Mouse (Mus musculus) R1 (cell line): Measurements from ENCODE around the gene Rfx1.
A peak's percentile ranks its signal among the peaks of the same experiment; 100 is the strongest.

Source experiments
- DNase-seq: peaks from one replicate; pipeline ENCODE4 v3.0.0-alpha.2; 2018; ENCODE audit warnings: low read depth, low spot score

Gene Rfx1

DNA sequence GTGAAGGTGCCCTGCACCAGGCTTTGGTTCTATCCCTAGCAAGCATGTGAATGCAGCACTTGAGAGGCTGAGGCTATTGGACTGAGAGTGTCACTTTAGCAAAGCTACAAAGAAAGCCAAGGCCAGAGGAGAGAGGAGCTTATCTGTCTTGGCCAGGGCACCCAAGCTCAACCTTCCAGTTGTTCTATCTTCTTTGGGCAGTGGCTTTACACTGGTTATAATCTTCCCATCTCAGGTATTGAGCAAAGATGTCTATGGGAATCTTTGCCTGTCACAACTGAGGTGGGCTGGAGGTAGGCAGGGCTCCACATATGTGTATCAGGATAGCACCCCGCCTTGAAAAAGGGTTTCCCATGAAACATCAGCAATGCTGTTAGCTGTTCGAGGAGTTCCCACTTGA is 6.4 kb upstream of the Rfx1 start:
- DNase-seq, result no peak

DNA sequence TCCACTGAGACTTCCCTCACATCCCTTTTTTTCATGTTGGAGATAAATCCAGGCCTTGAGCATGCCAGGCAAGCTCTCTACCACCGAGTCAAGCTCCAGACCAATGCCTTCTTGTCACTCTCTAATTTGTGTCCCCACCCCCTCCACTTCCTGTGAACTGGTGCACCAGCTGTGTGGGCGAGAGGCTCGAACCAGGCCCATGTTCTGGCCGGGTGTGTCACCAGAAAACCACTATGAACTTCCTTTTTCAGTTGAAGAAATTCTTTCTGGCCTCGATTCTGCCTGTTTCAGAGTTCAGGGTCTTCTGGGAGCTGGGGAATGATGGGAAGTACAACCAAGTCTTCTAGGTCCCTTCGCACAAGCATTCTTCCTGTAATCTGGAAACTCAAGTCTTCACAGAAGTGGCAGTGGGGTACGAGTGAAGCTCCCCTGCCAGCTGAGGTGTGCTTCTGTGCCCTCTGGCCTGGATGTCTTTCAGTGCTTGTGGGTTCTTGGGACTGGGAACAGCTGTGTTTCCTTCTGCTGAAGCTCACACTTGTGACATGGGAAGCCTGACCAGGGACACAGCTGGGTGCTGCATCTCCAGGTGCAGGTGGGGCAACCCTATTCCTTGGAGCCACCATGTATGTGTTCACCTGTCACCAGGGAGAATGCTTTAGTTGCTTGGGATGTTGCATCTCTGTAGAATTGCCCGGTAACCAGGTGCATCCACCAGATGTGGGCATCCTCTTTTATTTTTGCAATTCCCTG is 2.6 kb upstream of the Rfx1 start:
- DNase-seq, result no peak

DNA sequence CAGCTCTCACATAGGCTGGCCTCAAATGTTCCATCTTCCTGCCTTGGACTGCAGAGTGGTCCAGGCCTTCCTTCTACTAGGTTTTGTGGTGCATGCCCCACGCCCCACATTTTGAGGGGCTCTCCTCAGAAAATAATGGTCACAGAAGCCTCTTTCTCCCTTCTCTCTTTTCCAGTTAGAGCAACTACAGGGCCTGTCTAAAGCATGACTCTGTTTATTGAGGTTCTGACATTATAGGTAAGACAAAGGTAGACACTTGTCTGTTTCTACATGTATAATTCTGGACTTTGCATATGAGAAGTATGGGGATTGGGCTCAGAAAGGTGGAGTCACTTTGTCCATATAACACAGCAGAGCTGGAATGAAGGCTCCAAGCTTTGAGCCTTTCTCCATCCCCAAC is 1.6 kb upstream of the Rfx1 start, which contains the start of gene Gm10643:
TSS of gene Gm10643 (minus strand) at position 101 of the 400 bp plus-strand sequence.
- DNase-seq, result no peak

DNA sequence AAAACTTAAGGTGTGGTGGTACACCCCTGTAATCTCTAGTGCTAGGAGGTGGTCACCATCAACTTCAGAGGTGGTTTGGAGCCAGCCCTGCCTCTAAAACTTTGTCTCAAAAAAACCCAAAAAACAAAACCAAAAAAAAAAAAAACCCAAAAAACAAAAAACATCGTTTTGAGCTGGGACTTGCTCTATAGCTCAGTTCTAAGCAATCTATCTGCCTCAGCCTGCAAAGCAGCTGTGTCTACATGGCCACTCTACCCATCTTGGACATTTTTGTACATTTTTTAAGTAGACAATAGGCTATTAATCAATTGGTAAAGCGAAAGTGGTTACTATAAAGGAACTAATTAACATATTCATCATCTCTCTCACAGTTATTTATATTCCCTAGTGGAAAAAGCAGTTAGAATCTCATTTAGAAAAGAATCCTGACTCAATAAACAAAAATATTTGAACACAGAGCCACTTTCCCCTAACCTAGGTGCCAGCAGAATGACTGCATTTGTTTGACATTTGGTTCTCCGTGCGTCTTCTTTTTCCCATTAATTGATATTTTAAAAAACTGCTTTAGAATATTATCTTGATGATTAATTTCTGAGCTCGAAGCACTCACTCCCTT is 1.1 kb upstream of the Rfx1 start:
- DNase-seq, result no peak

DNA sequence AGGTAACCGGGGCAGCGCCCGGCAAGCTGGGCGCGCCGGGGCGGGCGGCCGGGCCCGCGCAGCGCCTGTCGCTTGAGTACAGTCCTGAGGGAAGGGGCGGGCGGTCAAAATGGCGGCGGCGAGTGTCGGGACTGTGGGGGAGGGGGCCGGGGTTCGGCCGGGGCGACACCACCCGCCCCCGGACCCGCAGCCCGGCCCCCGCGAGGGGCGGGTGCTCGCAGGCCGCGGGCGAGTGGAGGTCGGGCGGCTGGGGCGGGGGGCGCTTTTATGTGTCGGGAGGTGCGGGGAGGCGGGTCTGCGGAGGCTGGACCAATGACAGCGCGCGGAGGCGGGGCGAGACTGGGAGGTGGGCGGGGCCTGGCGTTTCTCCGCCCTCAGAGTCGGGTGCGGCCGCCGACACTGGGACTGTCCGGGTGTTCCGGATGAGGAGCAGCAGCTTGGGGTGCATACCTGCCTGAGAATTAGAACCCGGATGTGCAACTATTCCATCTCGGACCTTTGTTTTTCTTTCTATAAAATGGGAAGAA is 476 bp downstream of the Rfx1 start:
- DNase-seq, result peak; percentile 90

DNA sequence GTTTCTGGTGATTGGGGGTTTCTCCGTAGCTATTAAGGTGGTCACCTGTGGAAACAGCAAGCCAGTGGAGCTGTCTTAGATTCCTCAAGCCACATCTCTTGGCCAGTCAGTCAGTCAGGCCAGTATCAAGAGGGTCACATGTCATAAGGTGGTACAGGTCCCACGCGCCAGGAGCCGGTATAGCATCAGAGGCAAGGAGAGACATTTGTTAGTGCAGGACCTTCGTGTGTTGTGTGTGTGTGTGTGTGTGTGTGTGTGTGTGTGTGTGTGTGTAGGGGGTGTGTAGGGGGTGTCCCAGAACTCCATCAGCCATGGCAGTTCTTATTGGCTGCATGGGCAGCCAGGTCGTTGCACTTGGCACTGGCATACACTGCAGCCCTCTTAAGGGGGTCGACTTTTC is 1.3 kb downstream of the Rfx1 start:
- DNase-seq, result no peak

DNA sequence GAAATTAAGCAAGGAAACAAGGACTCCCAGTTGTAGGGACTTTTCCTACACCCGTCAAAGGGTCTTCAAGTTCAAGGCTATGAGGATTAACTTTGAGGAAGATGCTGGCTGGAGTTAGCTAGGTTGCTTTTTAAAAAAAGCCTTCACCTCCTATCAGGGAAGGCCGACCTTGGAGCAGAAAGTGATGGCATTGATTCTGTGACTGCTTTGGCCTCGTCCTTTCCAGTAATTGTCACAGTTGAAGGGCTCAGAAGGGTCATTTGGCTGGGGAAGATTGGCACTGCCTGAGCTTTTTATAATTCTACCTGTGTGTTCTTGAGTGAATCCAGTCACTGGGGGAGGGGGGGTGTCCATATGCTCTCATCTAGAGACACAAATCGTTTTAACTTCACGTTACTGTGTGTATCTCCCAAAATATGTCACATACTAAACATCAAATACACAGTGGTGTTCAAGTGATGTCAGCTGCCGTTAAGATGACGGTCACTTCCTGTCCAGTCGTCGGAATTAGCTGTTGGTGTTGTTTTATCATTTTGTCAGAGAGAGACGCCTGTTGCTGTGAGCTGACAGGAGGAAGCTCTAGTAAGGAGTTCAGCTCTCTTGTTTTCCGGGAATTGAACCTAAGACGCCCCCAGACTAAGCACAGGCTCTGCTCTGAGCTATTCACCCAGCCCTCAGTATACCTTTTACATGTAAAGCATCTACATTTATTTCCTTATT is 1.8 kb downstream of the Rfx1 start:
- no peak for DNase-seq

DNA sequence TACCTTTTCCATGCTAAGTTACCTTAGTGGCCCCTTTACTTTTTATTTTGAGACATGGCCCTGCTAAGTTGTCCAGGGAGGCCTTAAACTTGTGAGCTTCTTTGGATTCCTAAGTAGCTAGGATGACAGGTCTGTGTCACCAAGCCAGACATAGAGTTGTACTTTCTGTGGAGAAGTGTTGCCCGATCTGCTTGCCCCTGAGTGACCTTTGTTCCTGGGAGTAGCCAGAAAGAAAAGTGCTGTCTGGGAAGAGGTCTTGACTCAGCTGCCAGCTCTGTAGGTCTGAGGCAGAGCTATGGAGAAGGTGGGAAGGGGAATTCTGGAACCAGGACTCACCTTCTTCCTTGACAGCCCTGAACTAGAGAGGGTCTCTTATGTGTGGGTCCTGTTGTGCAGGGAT is 2.5 kb downstream of the Rfx1 start:
- no peak for DNase-seq

DNA sequence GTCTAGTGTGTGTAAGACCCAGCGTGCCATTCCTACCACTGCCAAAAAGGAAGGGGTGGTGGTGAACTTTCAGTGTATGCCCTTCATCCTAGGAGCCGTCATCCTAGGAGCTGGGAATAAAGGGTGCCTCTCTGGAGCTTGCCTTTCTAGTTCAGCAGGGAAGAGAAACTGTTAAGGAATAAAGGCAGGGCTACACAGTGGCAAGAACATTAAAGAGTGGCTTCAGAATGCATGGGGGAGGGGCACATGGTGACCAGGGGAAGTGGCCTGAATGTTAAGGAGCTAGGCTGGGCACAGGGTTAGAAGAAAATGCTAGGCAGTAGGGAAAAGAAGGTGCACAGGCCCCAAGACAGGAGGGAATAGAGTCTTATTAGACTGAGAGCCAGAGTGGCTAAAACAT is 3.1 kb downstream of the Rfx1 start:
- no peak for DNase-seq

DNA sequence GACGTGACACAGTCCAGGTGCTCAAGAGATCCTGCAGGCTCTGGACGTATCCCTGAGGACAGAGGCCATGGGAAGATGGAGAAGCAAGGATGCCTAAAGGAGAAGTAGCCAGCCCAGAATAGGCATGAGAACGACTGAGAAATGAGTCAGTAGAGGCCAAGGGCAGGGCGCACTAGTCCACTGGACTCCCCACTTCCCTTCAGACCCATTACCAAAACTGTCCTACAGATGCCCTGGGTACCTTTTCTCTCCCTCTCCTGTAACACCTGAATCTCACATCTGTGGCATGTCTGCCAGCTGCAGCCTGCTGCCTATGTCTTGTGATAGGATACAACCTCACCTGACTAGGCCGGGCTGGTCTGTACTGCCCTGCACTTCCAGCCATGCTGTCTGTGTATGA is 3.6 kb downstream of the Rfx1 start:
- DNase-seq, result no peak

DNA sequence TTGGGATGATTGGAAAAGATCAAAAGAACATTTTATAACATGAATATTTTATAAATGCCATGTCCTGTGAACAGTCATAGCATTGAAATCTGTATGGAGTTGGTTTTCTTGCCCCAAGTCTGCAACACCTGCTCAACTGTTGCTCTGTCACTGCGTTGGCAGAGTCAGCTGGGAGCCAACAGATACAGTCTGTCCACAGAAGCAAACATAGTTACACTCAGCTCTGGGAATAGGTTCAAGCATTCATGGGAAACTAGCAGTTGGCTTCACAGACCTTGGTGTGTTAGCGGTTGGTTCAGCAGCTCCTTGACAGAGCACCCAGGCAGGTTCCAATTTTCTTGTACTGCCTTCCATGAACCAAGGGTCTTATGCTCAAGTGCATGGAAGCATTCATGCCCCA is 4.0 kb downstream of the Rfx1 start:
- DNase-seq, result no peak

DNA sequence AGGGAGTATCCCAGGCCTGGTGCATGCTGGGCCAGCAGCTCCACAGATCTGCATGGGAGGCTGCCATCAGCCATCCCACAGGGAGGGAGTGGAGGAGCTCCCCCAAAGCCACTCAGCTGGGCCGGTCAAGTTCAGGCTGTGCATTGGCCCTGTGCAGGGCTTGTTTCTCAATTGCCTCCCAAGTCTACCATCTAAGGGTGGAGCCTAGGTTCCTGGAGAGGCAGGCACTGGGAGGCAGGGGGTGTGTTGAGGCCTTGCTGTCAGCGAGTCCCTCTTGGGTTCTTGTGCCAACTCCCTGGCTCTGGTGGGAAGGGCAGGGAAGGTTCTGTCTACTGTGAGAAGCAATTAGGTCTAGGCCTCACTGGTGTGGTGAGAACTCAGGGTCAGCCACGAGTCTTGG is 5.3 kb downstream of the Rfx1 start:
- DNase-seq, result no peak

DNA sequence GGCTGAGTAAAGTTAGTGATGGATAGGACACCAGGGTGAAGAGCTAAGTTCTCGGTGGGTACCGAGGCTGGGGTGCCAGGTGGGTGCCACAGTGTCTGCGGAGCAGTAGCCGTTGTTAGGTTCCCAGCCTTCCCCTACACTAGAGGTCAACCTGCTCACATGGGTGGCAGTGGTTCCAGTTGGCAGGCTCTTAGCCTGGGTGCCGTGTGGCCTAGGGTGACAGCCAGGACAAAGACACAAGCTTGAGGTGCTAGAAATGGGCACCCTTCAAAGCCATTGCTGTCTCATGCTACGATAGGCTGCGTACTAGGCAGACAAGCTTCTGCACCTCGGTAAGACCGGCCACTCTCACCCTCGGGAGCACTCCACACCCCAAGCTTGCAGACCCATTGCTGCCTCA is 5.7 kb downstream of the Rfx1 start:
- no peak for DNase-seq

DNA sequence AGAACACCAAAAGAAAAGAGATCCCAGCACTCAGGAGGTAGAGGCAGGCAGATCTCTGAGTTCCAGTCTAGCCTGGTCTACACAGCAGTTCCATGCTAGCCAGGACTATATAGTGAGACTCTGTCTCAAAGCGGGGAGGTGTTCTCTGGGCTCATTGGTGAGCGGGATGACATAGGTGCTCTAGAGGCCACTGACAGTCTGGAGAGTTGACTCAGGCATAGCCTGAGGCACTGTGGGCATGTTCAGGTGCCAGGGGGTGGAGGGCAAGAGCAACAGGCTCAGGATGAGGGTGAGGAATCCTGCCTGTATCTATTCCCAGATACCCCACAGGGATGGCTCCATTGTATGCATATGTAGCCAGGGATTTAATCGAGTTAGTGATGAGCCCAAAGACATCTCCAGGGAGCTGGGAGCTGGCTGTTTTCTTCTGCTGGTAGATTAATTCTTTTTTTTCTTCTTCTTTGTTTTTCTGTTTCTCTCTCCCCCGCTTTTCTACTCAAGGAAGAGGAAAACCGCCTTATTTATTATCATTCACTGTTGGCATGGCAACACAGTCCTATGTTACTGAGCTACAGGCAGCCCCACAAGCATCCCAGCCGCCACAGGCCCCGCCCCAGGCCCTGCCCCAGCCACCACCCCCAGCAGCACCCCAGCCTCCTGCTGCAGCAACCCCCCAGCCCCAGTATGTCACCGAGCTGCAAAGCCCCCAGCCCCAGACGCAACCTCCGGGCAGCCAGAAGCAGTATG is 6.8 kb downstream of the Rfx1 start:
- DNase-seq, result no peak

DNA sequence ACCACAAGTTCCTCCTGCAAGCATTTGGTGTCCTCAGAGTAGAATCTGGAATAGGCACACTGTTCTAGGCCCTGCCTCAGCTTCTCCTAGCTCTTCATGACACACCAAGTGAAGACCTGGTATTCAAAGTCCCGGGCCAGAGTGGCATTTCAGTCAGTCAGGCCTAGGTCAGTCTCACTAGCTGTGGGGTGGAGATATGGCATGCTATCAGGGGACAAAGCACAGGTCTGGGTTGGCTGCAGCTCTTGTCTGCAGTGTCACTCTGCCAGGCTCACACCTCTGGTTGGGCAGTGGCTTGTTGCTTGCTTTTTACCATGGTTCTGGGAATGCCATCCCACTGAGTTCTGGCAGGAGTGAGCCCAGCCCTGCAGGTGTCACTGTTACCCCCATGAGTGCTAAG is 9.8 kb downstream of the Rfx1 start:
- no peak for DNase-seq

DNA sequence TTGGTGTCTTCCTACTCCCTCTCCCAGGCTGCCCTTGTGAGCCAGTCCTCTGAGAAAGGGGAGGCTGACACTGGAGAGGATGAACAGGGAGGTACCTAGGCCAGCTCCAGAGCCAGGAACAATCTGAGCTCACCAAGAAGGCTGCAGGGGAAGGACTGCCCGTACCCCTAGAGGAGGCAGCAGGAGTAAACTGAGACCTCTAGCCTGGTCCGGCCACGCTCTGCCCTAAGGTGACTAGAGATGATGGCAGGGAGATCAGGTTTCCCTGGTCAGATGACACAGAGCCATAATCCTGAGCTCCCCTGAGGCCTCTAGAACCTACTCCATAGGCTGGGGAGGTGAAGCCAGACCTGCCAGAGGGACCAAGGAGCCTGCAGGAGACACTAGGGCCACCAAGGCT is 10.2 kb downstream of the Rfx1 start:
- no peak for DNase-seq

DNA sequence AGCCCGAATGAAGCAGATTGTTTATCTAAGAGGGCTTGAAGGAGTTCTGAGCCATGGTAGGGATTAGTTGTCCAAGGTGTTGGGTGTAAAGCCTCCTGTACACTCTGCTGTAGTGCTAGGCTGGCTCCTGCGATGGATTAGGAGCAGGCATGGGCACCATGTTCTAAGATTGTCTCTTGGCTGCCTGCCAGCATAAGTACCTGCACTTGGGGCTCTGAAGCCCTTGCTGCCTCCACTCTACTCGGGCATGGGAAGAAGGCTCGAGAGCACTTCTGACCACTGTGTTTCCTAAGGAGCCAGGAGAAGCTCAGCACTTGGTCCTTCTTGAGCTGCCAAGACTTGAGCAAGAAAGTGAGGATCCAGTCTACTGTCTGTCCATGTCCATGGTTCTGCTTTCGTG is 12.6 kb downstream of the Rfx1 start:
- no peak for DNase-seq

DNA sequence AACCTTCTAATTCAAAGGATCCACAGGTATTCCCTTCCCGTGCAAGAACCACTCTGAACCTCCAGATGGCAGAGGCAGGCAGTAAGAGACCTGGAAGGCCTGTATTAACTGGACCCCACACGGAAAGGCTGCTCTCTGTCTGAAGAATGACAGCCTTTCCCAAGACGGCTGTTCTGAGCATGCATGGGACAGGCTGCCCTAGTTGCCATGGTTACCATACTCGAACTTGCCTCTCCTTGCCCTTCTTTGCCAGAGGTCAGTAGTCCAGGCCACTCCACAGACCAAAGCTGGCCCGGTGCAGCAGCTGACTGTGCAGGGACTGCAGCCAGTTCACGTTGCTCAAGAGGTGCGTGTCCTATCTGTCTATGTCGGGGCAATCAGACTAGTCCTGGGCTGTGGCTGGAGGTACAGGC is 17.2 kb downstream of the Rfx1 start:
- DNase-seq, result peak; percentile 78

DNA sequence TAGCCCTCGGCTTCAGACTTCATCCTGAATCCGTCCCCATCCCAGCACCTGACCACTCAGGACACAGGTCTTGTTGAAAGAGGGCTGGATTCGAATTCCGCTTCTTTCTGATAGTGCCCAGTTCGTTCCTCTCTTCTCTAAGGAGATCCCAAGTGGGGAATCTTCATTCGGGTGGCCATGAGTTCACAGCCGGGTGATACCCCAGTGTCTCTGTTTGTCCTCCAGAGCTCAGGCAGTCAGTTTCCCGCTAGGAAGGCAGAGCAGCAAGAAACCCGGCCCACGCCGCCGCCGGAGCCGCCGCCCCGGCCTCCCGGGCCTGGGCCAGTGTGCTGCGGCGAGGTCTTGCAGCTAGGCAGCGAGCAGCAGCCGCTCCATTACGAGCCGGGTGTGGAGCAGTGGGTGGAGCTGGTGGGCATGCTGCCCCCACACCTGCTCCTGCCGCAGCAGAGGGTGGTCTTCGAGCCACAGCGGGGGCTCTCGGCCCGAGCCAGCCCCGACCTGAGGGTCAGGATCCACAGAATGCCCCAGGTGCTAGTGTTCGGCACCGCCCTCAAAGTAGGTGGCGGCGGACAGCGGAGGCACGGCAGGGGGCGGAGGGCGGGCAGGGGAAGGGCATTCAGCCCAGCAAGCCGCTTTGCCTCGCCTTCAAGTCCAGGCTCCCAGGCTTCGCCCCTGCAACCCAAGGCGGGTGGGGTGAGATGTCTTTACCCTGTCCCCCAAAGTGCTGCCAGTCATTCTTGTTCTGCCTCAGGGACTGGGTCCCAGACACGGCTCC is 17.9 kb downstream of the Rfx1 start:
- peak; percentile 42 for DNase-seq

DNA sequence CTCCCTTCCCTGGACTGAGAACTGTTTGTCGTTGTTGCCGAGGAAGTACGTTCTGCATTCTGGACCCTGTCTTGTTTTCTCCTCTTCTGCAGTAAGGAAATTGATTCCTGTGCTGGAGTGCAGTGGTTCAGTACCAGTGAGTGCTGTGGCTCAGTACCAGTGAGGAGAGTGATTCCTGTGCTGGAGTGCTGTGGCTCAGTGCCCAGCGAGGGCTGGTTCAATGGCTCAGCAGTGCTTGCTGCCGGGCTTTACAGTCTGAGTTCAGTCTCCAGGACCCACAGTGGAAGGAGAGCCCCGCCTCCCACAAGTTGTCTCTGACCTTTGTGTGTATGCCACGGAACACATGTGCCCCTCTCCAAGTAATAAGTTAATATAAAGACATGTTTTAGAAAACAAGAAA is 20.5 kb downstream of the Rfx1 start:
- DNase-seq, result no peak

DNA sequence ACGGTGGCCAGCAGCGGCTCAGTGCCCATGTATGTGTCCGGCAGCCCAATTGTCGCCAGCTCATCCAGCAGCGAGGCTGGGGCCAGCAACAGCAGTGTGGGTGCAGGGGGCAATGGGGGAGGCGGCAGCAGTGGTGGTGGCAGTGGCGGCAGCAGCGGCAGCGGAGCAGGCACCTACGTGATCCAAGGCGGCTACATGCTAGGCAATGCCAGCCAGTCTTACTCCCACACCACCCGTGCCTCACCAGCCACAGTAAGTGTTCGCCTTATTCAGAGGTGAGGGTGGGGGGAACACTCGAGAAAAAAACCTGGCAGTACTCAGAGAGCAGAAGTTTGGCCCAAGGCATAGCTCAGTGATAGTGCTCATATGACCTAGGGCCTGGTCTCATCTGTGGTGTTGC is 21.2 kb downstream of the Rfx1 start:
- DNase-seq, result no peak
